Mouse (Mus musculus): ENCODE results near the gene Uba3. TPM values are rescaled to one million over a fixed set of nuclear protein-coding genes. Genes with fewer than 3 reads are reported as not detected.
A peak's percentile ranks its signal among the peaks of the same experiment; 100 is the strongest.

The Uba3 gene
- polyA plus RNA-seq, 1 experiment from 2014 or later, result 79.3 TPM

- peak; percentile 81 for ATAC-seq (ENCODE audit: borderline replicate concordance, extremely low read depth, low FRiP score, low TSS enrichment)
Measured at GRCm38 (mm10) chr6:97148383-97149251, 56.8 kb downstream of the Uba3 start, which contains the start of gene Eogt. Eogt (minus strand) TSS chr6:97149182.

GRCm38 (mm10) chr6:97147755-97148382 is 57.6 kb downstream of the Uba3 start:
- Histone ChIP-seq H3K9me3 (no peaks in the 10 kb centered on the region), H3K4me3 (peak overlapping the region; percentile 63), H3K9ac (peak overlapping the region; percentile 70), H3K4me1 (peaks cover 41% of the 10 kb centered on the region), H3K27ac (peak overlapping the region; percentile 88), H3K36me3 (peaks cover 5% of the 10 kb centered on the region; the same call in 1 of the 2 replicates), H3K27me3 (no peaks in the 10 kb centered on the region), H3K4me2 (peak overlapping the region; percentile 97)
- no peak for ATAC-seq (ENCODE audit: borderline replicate concordance, extremely low read depth, low FRiP score, low TSS enrichment)
- WGBS, result 13% methylated on average over 18 of the region's 18 CpGs

More at GRCm38 (mm10) chr6:97148383-97149251, 56.8 kb downstream of the Uba3 start, which contains the start of gene Eogt:
- peak within 1 kb of the TSS; percentile 97 for H3K4me2 ChIP-seq
- H3K4me3 ChIP-seq, result peak within 1 kb of the TSS; percentile 63
- H3K27me3 ChIP-seq, result no peaks in the 10 kb centered on the region
- H3K36me3 ChIP-seq, result peaks cover 7% of the 10 kb centered on the region
- H3K9ac ChIP-seq, result peak within 1 kb of the TSS; percentile 70
- H3K9me3 ChIP-seq, result no peaks in the 10 kb centered on the region
- peak within 1 kb of the TSS; percentile 88 for H3K27ac ChIP-seq
- WGBS, result 0% methylated on average over 56 of the region's 56 CpGs
- H3K4me1 ChIP-seq, result peaks cover 41% of the 10 kb centered on the region

GRCm38 (mm10) chr6:97145156-97145555 is 60.3 kb downstream of the Uba3 start:
- peaks cover 9% of the 10 kb centered on the region for H3K36me3 ChIP-seq
- no peak overlapping the region for H3K4me3 ChIP-seq
- peak overlapping the region; percentile 97 for H3K4me2 ChIP-seq
- ATAC-seq (ENCODE audit: borderline replicate concordance, extremely low read depth, low FRiP score, low TSS enrichment), result no peak
- H3K9me3 ChIP-seq, result no peaks in the 10 kb centered on the region
- H3K27me3 ChIP-seq, result no peaks in the 10 kb centered on the region
- WGBS, result 77% methylated on average over 7 of the region's 7 CpGs
- H3K9ac ChIP-seq, result no peak overlapping the region
- H3K27ac ChIP-seq, result peak overlapping the region; percentile 73
- peaks cover 46% of the 10 kb centered on the region for H3K4me1 ChIP-seq

- Histone ChIP-seq H3K9ac (no peak overlapping the region), H3K27me3 (no peaks in the 10 kb centered on the region), H3K27ac (peak overlapping the region; percentile 73; the same call in 1 of the 2 replicates), H3K4me3 (no peak overlapping the region), H3K36me3 (peaks cover 14% of the 10 kb centered on the region), H3K4me1 (peaks cover 40% of the 10 kb centered on the region), H3K9me3 (no peaks in the 10 kb centered on the region), H3K4me2 (no peak overlapping the region; the same call in 1 of the 2 replicates)
- peak; percentile 19 for ATAC-seq (ENCODE audit: borderline replicate concordance, extremely low read depth, low FRiP score, low TSS enrichment)
- WGBS, result 15% methylated on average over 7 of the region's 7 CpGs
Measured at GRCm38 (mm10) chr6:97144359-97144758, 61.1 kb downstream of the Uba3 start.

- Histone ChIP-seq H3K4me3 (no peak overlapping the region), H3K9me3 (no peaks in the 10 kb centered on the region), H3K36me3 (peaks cover 17% of the 10 kb centered on the region), H3K4me2 (no peak overlapping the region; the same call in 1 of the 2 replicates), H3K4me1 (peaks cover 28% of the 10 kb centered on the region), H3K27me3 (no peaks in the 10 kb centered on the region), H3K9ac (no peak overlapping the region), H3K27ac (no peak overlapping the region; the same call in 1 of the 2 replicates)
- no peak for ATAC-seq (ENCODE audit: borderline replicate concordance, extremely low read depth, low FRiP score, low TSS enrichment)
- 31% methylated on average over 8 of the region's 8 CpGs for WGBS
Measured at GRCm38 (mm10) chr6:97142611-97143010, 62.8 kb downstream of the Uba3 start.

GRCm38 (mm10) chr6:97141811-97142210 is 63.6 kb downstream of the Uba3 start:
- Histone ChIP-seq H3K27ac (no peak overlapping the region), H3K4me1 (peaks cover 26% of the 10 kb centered on the region), H3K4me3 (no peak overlapping the region), H3K9me3 (no peaks in the 10 kb centered on the region), H3K4me2 (no peak overlapping the region), H3K27me3 (no peaks in the 10 kb centered on the region), H3K36me3 (peaks cover 17% of the 10 kb centered on the region), H3K9ac (no peak overlapping the region)
- 68% methylated on average over 7 of the region's 7 CpGs for WGBS
- ATAC-seq (ENCODE audit: borderline replicate concordance, extremely low read depth, low FRiP score, low TSS enrichment), result no peak

Other genes with a start within 250 kb of the Uba3 start
- 0.32 and 0.33 TPM in 2 replicates for gene Fam19a4, start 145.2 kb downstream of the Uba3 start, polyA plus RNA-seq (2015; fragmentation: Nextera tagmentation; extraction: Ambion mirVana)
- gene Eogt, start 56.5 kb downstream of the Uba3 start, polyA plus RNA-seq (2015; fragmentation: Nextera tagmentation; extraction: Ambion mirVana), result 24.4 and 27.4 TPM in 2 replicates
- 33.1 and 34.5 TPM in 2 replicates for gene Tmf1, start 26.5 kb downstream of the Uba3 start, polyA plus RNA-seq (2015; fragmentation: Nextera tagmentation; extraction: Ambion mirVana)
- gene Arl6ip5, start 5.0 kb upstream of the Uba3 start, polyA plus RNA-seq (2015; fragmentation: Nextera tagmentation; extraction: Ambion mirVana), result 61.1 and 62.3 TPM in 2 replicates
- 0.30 and 0.42 TPM in 2 replicates for gene Lmod3, start 47.1 kb upstream of the Uba3 start, polyA plus RNA-seq (2015; fragmentation: Nextera tagmentation; extraction: Ambion mirVana)

All from lung, embryonic 15.5 days (tissue).